Mouse (Mus musculus): ENCODE measurements at regions not wholly inside any gene's neighbourhood (a gene's known extent, or its start where the extent isn't known, plus 50 kb on each side); places are given as distances from the start of the nearest gene placed in this dataset.
"Not testable (repeated sequence)": the region's sequence is repeated elsewhere in the genome, so short reads cannot be mapped to it uniquely, and the experiment has no call there.

- no peaks in the 10 kb centered on the region for H3K79me2 ChIP-seq (ENCODE audit: control insufficient read depth, insufficient read depth)
- H3K36me3 ChIP-seq (ENCODE audit: control insufficient read depth, insufficient read depth): no peaks in the 10 kb centered on the region
- no peak overlapping the region for H3K4me3 ChIP-seq
- H3ac ChIP-seq (ENCODE audit: control insufficient read depth, insufficient read length): no peak overlapping the region
- no peak for TF ChIP-seq E2F4 (IDR thresholded peaks at IDR 0.05; ENCODE audit: insufficient read depth)
- TF ChIP-seq USF1 (IDR thresholded peaks at IDR 0.05; ENCODE audit: low read depth): no peak
- no peak for TF ChIP-seq SRF (IDR thresholded peaks at IDR 0.05; ENCODE audit: control insufficient read depth, insufficient read length, low read depth)
- no peak for TF ChIP-seq TCF3 (IDR thresholded peaks at IDR 0.05; ENCODE audit: insufficient read length, low read depth)
- TF ChIP-seq MAX (IDR thresholded peaks at IDR 0.05; ENCODE audit: low read depth): no peak
- no peak for TF ChIP-seq CEBPB (IDR thresholded peaks at IDR 0.05; ENCODE audit: insufficient read depth, poor library complexity, severe bottlenecking)
- TF ChIP-seq POLR2AphosphoS2 (IDR thresholded peaks at IDR 0.05; ENCODE audit: insufficient read length, low read depth): no peak
- no peak for TF ChIP-seq POLR2A (IDR thresholded peaks at IDR 0.05; ENCODE audit: insufficient read length, low read depth)
- no peak for TF ChIP-seq TCF12 (IDR thresholded peaks at IDR 0.05; ENCODE audit: insufficient read depth, poor library complexity, severe bottlenecking)
- TF ChIP-seq MYOG (IDR thresholded peaks at IDR 0.05; ENCODE audit: control insufficient read depth in 1 of 3, insufficient read depth in 1 of 3, insufficient read length in 2 of 3, low read depth in 2 of 3): no peak
- no peak for TF ChIP-seq MYOD1 (IDR thresholded peaks at IDR 0.05; ENCODE audit: control insufficient read depth in 1 of 3, insufficient read length in 2 of 3, low read depth in 2 of 3)
- no peak for TF ChIP-seq REST (IDR thresholded peaks at IDR 0.05; ENCODE audit: insufficient read depth, insufficient read length)
- H3K27me3 ChIP-seq (ENCODE audit: control insufficient read depth, insufficient read depth, insufficient read length): no peaks in the 10 kb centered on the region
- H3K4me2 ChIP-seq (ENCODE audit: low read depth): no peak overlapping the region
These were observed 299.6 kb downstream of the Pcsk1 start for GRCm38 (mm10) chr13:75389211-75389610.

GRCm38 (mm10) chr13:75390177-75390576 is 300.6 kb downstream of the Pcsk1 start:
- no peaks in the 10 kb centered on the region for H3K79me2 ChIP-seq (ENCODE audit: control insufficient read depth, insufficient read depth)
- no peaks in the 10 kb centered on the region for H3K27me3 ChIP-seq (ENCODE audit: control insufficient read depth, insufficient read depth, insufficient read length)
- no peak overlapping the region for H3ac ChIP-seq (ENCODE audit: control insufficient read depth, insufficient read length)

GRCm38 (mm10) chr13:75399846-75400245 is 306.7 kb upstream of the Ell2 start:
- not testable (repeated sequence) for H3K36me3 ChIP-seq (ENCODE audit: control insufficient read depth, insufficient read depth); H3K27me3 ChIP-seq (ENCODE audit: control insufficient read depth, insufficient read depth, insufficient read length); H3K4me2 ChIP-seq (ENCODE audit: low read depth); H3K79me2 ChIP-seq (ENCODE audit: control insufficient read depth, insufficient read depth); H3K4me3 ChIP-seq; H3ac ChIP-seq (ENCODE audit: control insufficient read depth, insufficient read length)

More at GRCm38 (mm10) chr13:75390177-75390576, 300.6 kb downstream of the Pcsk1 start:
- TF ChIP-seq USF1 (IDR thresholded peaks at IDR 0.05; ENCODE audit: low read depth): no peak
- no peak overlapping the region for H3K4me2 ChIP-seq (ENCODE audit: low read depth)
- H3K36me3 ChIP-seq (ENCODE audit: control insufficient read depth, insufficient read depth): no peaks in the 10 kb centered on the region
- H3K4me3 ChIP-seq: no peak overlapping the region

GRCm38 (mm10) chr13:75420726-75421125 is 285.8 kb upstream of the Ell2 start:
- H3ac ChIP-seq (ENCODE audit: control insufficient read depth, insufficient read length): no peak overlapping the region
- TF ChIP-seq REST (IDR thresholded peaks at IDR 0.05; ENCODE audit: insufficient read depth, insufficient read length): no peak
- TF ChIP-seq MYOD1 (IDR thresholded peaks at IDR 0.05; ENCODE audit: control insufficient read depth in 1 of 3, insufficient read length in 2 of 3, low read depth in 2 of 3): no peak
- no peak for TF ChIP-seq USF1 (IDR thresholded peaks at IDR 0.05; ENCODE audit: low read depth)
- no peak for TF ChIP-seq TCF12 (IDR thresholded peaks at IDR 0.05; ENCODE audit: insufficient read depth, poor library complexity, severe bottlenecking)
- no peak for TF ChIP-seq SRF (IDR thresholded peaks at IDR 0.05; ENCODE audit: control insufficient read depth, insufficient read length, low read depth)
- TF ChIP-seq POLR2A (IDR thresholded peaks at IDR 0.05; ENCODE audit: insufficient read length, low read depth): no peak
- TF ChIP-seq TCF3 (IDR thresholded peaks at IDR 0.05; ENCODE audit: insufficient read length, low read depth): no peak
- no peak for TF ChIP-seq POLR2AphosphoS2 (IDR thresholded peaks at IDR 0.05; ENCODE audit: insufficient read length, low read depth)
- TF ChIP-seq MYOG (IDR thresholded peaks at IDR 0.05; ENCODE audit: control insufficient read depth in 1 of 3, insufficient read depth in 1 of 3, insufficient read length in 2 of 3, low read depth in 2 of 3): no peak
- TF ChIP-seq E2F4 (IDR thresholded peaks at IDR 0.05; ENCODE audit: insufficient read depth): no peak
- TF ChIP-seq CEBPB (IDR thresholded peaks at IDR 0.05; ENCODE audit: insufficient read depth, poor library complexity, severe bottlenecking): no peak
- TF ChIP-seq MAX (IDR thresholded peaks at IDR 0.05; ENCODE audit: low read depth): no peak

GRCm38 (mm10) chr13:75426971-75427370 is 279.6 kb upstream of the Ell2 start:
- Histone ChIP-seq H3K36me3 (ENCODE audit: control insufficient read depth, insufficient read depth) (no peaks in the 10 kb centered on the region), H3K4me2 (ENCODE audit: low read depth) (no peak overlapping the region), H3K4me3 (no peak overlapping the region), H3K27me3 (ENCODE audit: control insufficient read depth, insufficient read depth, insufficient read length) (no peaks in the 10 kb centered on the region), H3K79me2 (ENCODE audit: control insufficient read depth, insufficient read depth) (no peaks in the 10 kb centered on the region), H3ac (ENCODE audit: control insufficient read depth, insufficient read length) (no peak overlapping the region)
- no peak for TF ChIP-seq USF1 (IDR thresholded peaks at IDR 0.05; ENCODE audit: low read depth)
- no peak for TF ChIP-seq TCF12 (IDR thresholded peaks at IDR 0.05; ENCODE audit: insufficient read depth, poor library complexity, severe bottlenecking)
- TF ChIP-seq CEBPB (IDR thresholded peaks at IDR 0.05; ENCODE audit: insufficient read depth, poor library complexity, severe bottlenecking): no peak
- TF ChIP-seq SRF (IDR thresholded peaks at IDR 0.05; ENCODE audit: control insufficient read depth, insufficient read length, low read depth): no peak
- TF ChIP-seq MAX (IDR thresholded peaks at IDR 0.05; ENCODE audit: low read depth): no peak

More at GRCm38 (mm10) chr13:75420726-75421125, 285.8 kb upstream of the Ell2 start:
- Histone ChIP-seq H3K27me3 (ENCODE audit: control insufficient read depth, insufficient read depth, insufficient read length) (no peaks in the 10 kb centered on the region), H3K79me2 (ENCODE audit: control insufficient read depth, insufficient read depth) (no peaks in the 10 kb centered on the region), H3K36me3 (ENCODE audit: control insufficient read depth, insufficient read depth) (no peaks in the 10 kb centered on the region), H3K4me2 (ENCODE audit: low read depth) (no peak overlapping the region), H3K4me3 (no peak overlapping the region)

GRCm38 (mm10) chr13:75439170-75439569 is 267.4 kb upstream of the Ell2 start:
- Histone ChIP-seq H3K36me3 (ENCODE audit: control insufficient read depth, insufficient read depth) (no peaks in the 10 kb centered on the region), H3K4me2 (ENCODE audit: low read depth) (no peak overlapping the region), H3K4me3 (no peak overlapping the region), H3K79me2 (ENCODE audit: control insufficient read depth, insufficient read depth) (no peaks in the 10 kb centered on the region), H3ac (ENCODE audit: control insufficient read depth, insufficient read length) (no peak overlapping the region), H3K27me3 (ENCODE audit: control insufficient read depth, insufficient read depth, insufficient read length) (no peaks in the 10 kb centered on the region)
- no peak for TF ChIP-seq POLR2A (IDR thresholded peaks at IDR 0.05; ENCODE audit: insufficient read length, low read depth)
- no peak for TF ChIP-seq USF1 (IDR thresholded peaks at IDR 0.05; ENCODE audit: low read depth)
- no peak for TF ChIP-seq E2F4 (IDR thresholded peaks at IDR 0.05; ENCODE audit: insufficient read depth)
- TF ChIP-seq MYOD1 (IDR thresholded peaks at IDR 0.05; ENCODE audit: control insufficient read depth in 1 of 3, insufficient read length in 2 of 3, low read depth in 2 of 3): no peak
- no peak for TF ChIP-seq CEBPB (IDR thresholded peaks at IDR 0.05; ENCODE audit: insufficient read depth, poor library complexity, severe bottlenecking)
- TF ChIP-seq POLR2AphosphoS2 (IDR thresholded peaks at IDR 0.05; ENCODE audit: insufficient read length, low read depth): no peak
- no peak for TF ChIP-seq MAX (IDR thresholded peaks at IDR 0.05; ENCODE audit: low read depth)
- no peak for TF ChIP-seq TCF12 (IDR thresholded peaks at IDR 0.05; ENCODE audit: insufficient read depth, poor library complexity, severe bottlenecking)
- TF ChIP-seq SRF (IDR thresholded peaks at IDR 0.05; ENCODE audit: control insufficient read depth, insufficient read length, low read depth): no peak
